Mouse (Mus musculus) hindbrain, embryonic 15.5 days (tissue): ENCODE measurements around the gene Trim6. TPM values are rescaled to one million over a fixed set of nuclear protein-coding genes. Genes with fewer than 3 reads are reported as not detected.
A peak's percentile ranks its signal among the peaks of the same experiment; 100 is the strongest.
"Not testable (repeated sequence)": the region's sequence is repeated elsewhere in the genome, so short reads cannot be mapped to it uniquely, and the experiment has no call there.

Experiments used
- ATAC-seq: fragments of 200-750 bp; cut with Nextera tagmentation; 2 replicates; pipeline ENCODE4 v1.8.0; 2017; ENCODE audit warnings: low read depth, moderate number of reproducible peaks, moderate TSS enrichment; ENCODE audit not compliant: low FRiP score
- H3K27ac ChIP-seq: fragments of 300-500 bp; sonication (generic); replicated peaks from 2 replicates; pipeline ENCODE4 v1.5.1; 2015; ENCODE audit warnings: mild to moderate bottlenecking, inconsistent platforms
- H3K27me3 ChIP-seq: fragments of 300-500 bp; sonication (generic); 2 replicates; pipeline ENCODE4 v1.6.1; 2015; ENCODE audit warnings: control low read depth, inconsistent platforms
- H3K36me3 ChIP-seq: fragments of 300-500 bp; sonication (generic); 2 replicates; pipeline ENCODE4 v1.6.1; 2015; ENCODE audit warnings: control low read depth, inconsistent platforms
- H3K4me1 ChIP-seq: fragments of 300-500 bp; sonication (generic); replicated peaks from 2 replicates; pipeline ENCODE4 v1.6.1; 2015; ENCODE audit warnings: control low read depth, inconsistent platforms
- H3K4me2 ChIP-seq: fragments of 300-500 bp; sonication (generic); 2 replicates; pipeline ENCODE4 v1.6.1; 2015; ENCODE audit warnings: moderate library complexity, mild to moderate bottlenecking, inconsistent platforms
- H3K4me3 ChIP-seq: fragments of 300-500 bp; sonication (generic); 2 replicates; pipeline ENCODE4 v1.5.1; 2015; ENCODE audit warnings: mild to moderate bottlenecking, inconsistent platforms
- H3K9ac ChIP-seq: fragments of 300-500 bp; sonication (generic); 2 replicates; pipeline ENCODE4 v1.6.1; 2015; ENCODE audit warnings: inconsistent platforms
- H3K9me3 ChIP-seq: fragments of 300-500 bp; sonication (generic); 2 replicates; pipeline ENCODE4 v1.6.1; 2016; ENCODE audit warnings: control low read depth, inconsistent platforms
- WGBS: fragments of 180-500 bp; shearing (Covaris S2); methylation state at CpG from one replicate; pipeline ENCODE4 v1.1.7; 2015; 5-methylcytosine and 5-hydroxymethylcytosine counted together
- polyA plus RNA-seq: library from polyadenylated mRNA; unstranded; fragments of >200 nt; fragmentation: Nextera tagmentation; extraction: Ambion mirVana; gene quantifications from 2 replicates; pipeline ENCODE4 v1.2.1, GENCODE M21; 2015

Gene Trim6
- polyA plus RNA-seq, 1 experiment from 2014 or later, result 0.16 TPM

- H3K27me3 ChIP-seq, result no peaks in the 10 kb centered on the region
- no peaks in the 10 kb centered on the region for H3K4me1 ChIP-seq
- H3K9ac ChIP-seq, result no peak overlapping the region
- ATAC-seq, result no peak
- no peak overlapping the region for H3K4me3 ChIP-seq
- WGBS, result 36% methylated on average over 2 of the region's 2 CpGs
- H3K9me3 ChIP-seq, result no peaks in the 10 kb centered on the region
- no peak overlapping the region for H3K27ac ChIP-seq
- no peaks in the 10 kb centered on the region for H3K36me3 ChIP-seq
- H3K4me2 ChIP-seq, result no peak overlapping the region
Measured at GRCm38 (mm10) chr7:104231203-104231602, 12.6 kb downstream of the Trim6 start.

- Histone ChIP-seq H3K27ac (no peak overlapping the region), H3K4me1 (no peaks in the 10 kb centered on the region), H3K4me2 (no peak overlapping the region), H3K9ac (no peak overlapping the region), H3K9me3 (no peaks in the 10 kb centered on the region), H3K36me3 (no peaks in the 10 kb centered on the region), H3K27me3 (no peaks in the 10 kb centered on the region), H3K4me3 (no peak overlapping the region)
- no peak for ATAC-seq
Measured at GRCm38 (mm10) chr7:104240857-104241256, 22.3 kb downstream of the Trim6 start.

GRCm38 (mm10) chr7:104243616-104244015 is 25.0 kb downstream of the Trim6 start:
- Histone ChIP-seq H3K9me3 (no peaks in the 10 kb centered on the region), H3K36me3 (no peaks in the 10 kb centered on the region), H3K4me1 (no peaks in the 10 kb centered on the region), H3K4me3 (no peak overlapping the region), H3K27me3 (no peaks in the 10 kb centered on the region), H3K4me2 (no peak overlapping the region), H3K9ac (no peak overlapping the region), H3K27ac (no peak overlapping the region)
- no peak for ATAC-seq
- 56% methylated on average over 1 of the region's 1 CpGs for WGBS

GRCm38 (mm10) chr7:104244287-104245181 is 25.9 kb downstream of the Trim6 start, which contains the start of gene Trim34a:
TSS of gene Trim34a (plus strand) at chr7:104244457.
- Histone ChIP-seq H3K9me3 (no peaks in the 10 kb centered on the region), H3K36me3 (no peaks in the 10 kb centered on the region)
- peak; percentile 51; the same call in 1 of the 2 replicates for ATAC-seq

GRCm38 (mm10) chr7:104260380-104260779 is 41.8 kb downstream of the Trim6 start:
- ATAC-seq, result not testable (repeated sequence)
- WGBS, result 93% methylated on average over 4 of the region's 4 CpGs

More at GRCm38 (mm10) chr7:104244287-104245181, 25.9 kb downstream of the Trim6 start, which contains the start of gene Trim34a:
- Histone ChIP-seq H3K9ac (no peak within 1 kb of the TSS), H3K27ac (no peak within 1 kb of the TSS), H3K4me3 (peak within 1 kb of the TSS; percentile 35), H3K27me3 (no peaks in the 10 kb centered on the region), H3K4me1 (no peaks in the 10 kb centered on the region), H3K4me2 (peak within 1 kb of the TSS; percentile 44)
- 8% methylated on average over 13 of the region's 13 CpGs for WGBS

GRCm38 (mm10) chr7:104265335-104265734 is 46.7 kb downstream of the Trim6 start:
- H3K27me3 ChIP-seq, H3K36me3 ChIP-seq, H3K4me1 ChIP-seq, H3K4me2 ChIP-seq, H3K4me3 ChIP-seq, H3K9ac ChIP-seq, H3K9me3 ChIP-seq, H3K27ac ChIP-seq, ATAC-seq: not testable (repeated sequence)
- WGBS, result 87% methylated on average over 4 of the region's 5 CpGs

More at GRCm38 (mm10) chr7:104260380-104260779, 41.8 kb downstream of the Trim6 start:
- H3K9me3 ChIP-seq, H3K4me3 ChIP-seq, H3K9ac ChIP-seq, H3K4me1 ChIP-seq, H3K4me2 ChIP-seq, H3K27me3 ChIP-seq, H3K36me3 ChIP-seq, H3K27ac ChIP-seq: not testable (repeated sequence)

GRCm38 (mm10) chr7:104279361-104279760 is 60.8 kb downstream of the Trim6 start:
- H3K4me3 ChIP-seq, H3K36me3 ChIP-seq, H3K27ac ChIP-seq, ATAC-seq, H3K27me3 ChIP-seq, H3K4me1 ChIP-seq, H3K9ac ChIP-seq, H3K4me2 ChIP-seq, H3K9me3 ChIP-seq: not testable (repeated sequence)
- WGBS, result 73% methylated on average over 3 of the region's 3 CpGs

Other genes starting within 250 kb of the Trim6 start
- gene Olfr635, start 247.6 kb upstream of the Trim6 start, polyA plus RNA-seq, result not detected in 2 replicates
- not detected in 2 replicates for gene Olfr638, start 220.0 kb upstream of the Trim6 start, polyA plus RNA-seq
- gene Olfr639, start 201.5 kb upstream of the Trim6 start, polyA plus RNA-seq, result 0.03 TPM in 1 of 2 replicates, not detected in the other
- not detected in 2 replicates for gene Olfr640, start 193.2 kb upstream of the Trim6 start, polyA plus RNA-seq
- not detected in 2 replicates for gene Olfr641, start 183.3 kb upstream of the Trim6 start, polyA plus RNA-seq
- gene Olfr642, start 166.1 kb upstream of the Trim6 start, polyA plus RNA-seq, result not detected in 2 replicates
- not detected in 2 replicates for gene 4930516K23Rik, start 157.3 kb upstream of the Trim6 start, polyA plus RNA-seq
- gene Olfr644, start 146.9 kb upstream of the Trim6 start, polyA plus RNA-seq, result not detected in 2 replicates
- gene Olfr645, start 133.3 kb upstream of the Trim6 start, polyA plus RNA-seq, result not detected in 2 replicates
- gene Olfr646, start 113.9 kb upstream of the Trim6 start, polyA plus RNA-seq, result not detected in 2 replicates
- gene Ubqln5, start 89.0 kb upstream of the Trim6 start, polyA plus RNA-seq, result not detected in 2 replicates
- gene Olfr643, start 81.4 kb upstream of the Trim6 start, polyA plus RNA-seq, result not detected in 2 replicates
- gene Ubqln3, start 75.5 kb upstream of the Trim6 start, polyA plus RNA-seq, result not detected in 2 replicates
- gene Ubqlnl, start 68.2 kb upstream of the Trim6 start, polyA plus RNA-seq, result not detected in 2 replicates
- gene Olfm5, start 54.0 kb upstream of the Trim6 start, polyA plus RNA-seq, result not detected in 2 replicates
- gene Olfr648, start 35.4 kb upstream of the Trim6 start, polyA plus RNA-seq, result 0.39 and 0.49 TPM in 2 replicates
- not detected in 2 replicates for gene Olfr649, start 22.8 kb upstream of the Trim6 start, polyA plus RNA-seq
- gene Trim34a, start 25.7 kb downstream of the Trim6 start, polyA plus RNA-seq, result 0.91 and 1.2 TPM in 2 replicates
- gene Trim5, start 69.3 kb downstream of the Trim6 start, polyA plus RNA-seq, result 0.10 and 0.17 TPM in 2 replicates
- 1.9 TPM in 2 replicates for gene Trim12a, start 96.7 kb downstream of the Trim6 start, polyA plus RNA-seq
- gene Trim34b, start 110.7 kb downstream of the Trim6 start, polyA plus RNA-seq, result not detected in 2 replicates
- gene Trim12c, start 134.6 kb downstream of the Trim6 start, polyA plus RNA-seq, result 1.3 and 1.6 TPM in 2 replicates
- gene Trim30b, start 151.1 kb downstream of the Trim6 start, polyA plus RNA-seq, result 0.13 TPM in 1 of 2 replicates, not detected in the other
- 0.17 and 0.21 TPM in 2 replicates for gene Trim30c, start 182.0 kb downstream of the Trim6 start, polyA plus RNA-seq
- 0.41 and 0.94 TPM in 2 replicates for gene Trim30a, start 246.4 kb downstream of the Trim6 start, polyA plus RNA-seq